Mouse (Mus musculus) hindbrain, embryonic 10.5 days (tissue): ENCODE data around the gene Mt1. TPM values are rescaled to one million over a fixed set of nuclear protein-coding genes. Genes with fewer than 3 reads are reported as not detected.

Experiments
- DNase-seq: peaks from one replicate; pipeline ENCODE4 v3.0.0-alpha.2; 2017; ENCODE audit warnings: low spot score
- H3K27ac ChIP-seq: fragments of 300-500 bp; sonication (generic); 2 replicates; pipeline ENCODE4 v1.5.1; 2016; ENCODE audit warnings: mild to moderate bottlenecking, moderate library complexity
- H3K27me3 ChIP-seq: fragments of 300-500 bp; sonication (generic); 2 replicates; pipeline ENCODE4 v1.6.1; 2016; ENCODE audit warnings: mild to moderate bottlenecking; ENCODE audit not compliant: poor library complexity, insufficient read depth, severe bottlenecking
- H3K36me3 ChIP-seq: fragments of 300-500 bp; sonication (generic); 2 replicates; pipeline ENCODE4 v1.6.1; 2016; ENCODE audit warnings: mild to moderate bottlenecking, moderate library complexity
- H3K4me1 ChIP-seq: fragments of 300-500 bp; sonication (generic); replicated peaks from 2 replicates; pipeline ENCODE4 v1.6.1; 2016; ENCODE audit warnings: mild to moderate bottlenecking
- H3K4me3 ChIP-seq: fragments of 300-500 bp; sonication (generic); 2 replicates; pipeline ENCODE4 v1.5.1; 2016; ENCODE audit warnings: mild to moderate bottlenecking, moderate library complexity
- H3K9me3 ChIP-seq: fragments of 300-500 bp; sonication (generic); 2 replicates; pipeline ENCODE4 v1.6.1; 2016; ENCODE audit warnings: mild to moderate bottlenecking, moderate library complexity
- WGBS: fragments of 180-500 bp; shearing (Covaris S2); methylation state at CpG from one replicate; pipeline ENCODE4 v1.1.7; 2016; 5-methylcytosine and 5-hydroxymethylcytosine counted together
- polyA plus RNA-seq: library from polyadenylated mRNA; unstranded; fragments of >200 nt; fragmentation: Nextera tagmentation; extraction: Ambion mirVana; gene quantifications from 2 replicates; pipeline ENCODE4 v1.2.1, GENCODE M21; 2016

The Mt1 gene
- polyA plus RNA-seq, 1 experiment from 2014 or later = 159 TPM

DNA sequence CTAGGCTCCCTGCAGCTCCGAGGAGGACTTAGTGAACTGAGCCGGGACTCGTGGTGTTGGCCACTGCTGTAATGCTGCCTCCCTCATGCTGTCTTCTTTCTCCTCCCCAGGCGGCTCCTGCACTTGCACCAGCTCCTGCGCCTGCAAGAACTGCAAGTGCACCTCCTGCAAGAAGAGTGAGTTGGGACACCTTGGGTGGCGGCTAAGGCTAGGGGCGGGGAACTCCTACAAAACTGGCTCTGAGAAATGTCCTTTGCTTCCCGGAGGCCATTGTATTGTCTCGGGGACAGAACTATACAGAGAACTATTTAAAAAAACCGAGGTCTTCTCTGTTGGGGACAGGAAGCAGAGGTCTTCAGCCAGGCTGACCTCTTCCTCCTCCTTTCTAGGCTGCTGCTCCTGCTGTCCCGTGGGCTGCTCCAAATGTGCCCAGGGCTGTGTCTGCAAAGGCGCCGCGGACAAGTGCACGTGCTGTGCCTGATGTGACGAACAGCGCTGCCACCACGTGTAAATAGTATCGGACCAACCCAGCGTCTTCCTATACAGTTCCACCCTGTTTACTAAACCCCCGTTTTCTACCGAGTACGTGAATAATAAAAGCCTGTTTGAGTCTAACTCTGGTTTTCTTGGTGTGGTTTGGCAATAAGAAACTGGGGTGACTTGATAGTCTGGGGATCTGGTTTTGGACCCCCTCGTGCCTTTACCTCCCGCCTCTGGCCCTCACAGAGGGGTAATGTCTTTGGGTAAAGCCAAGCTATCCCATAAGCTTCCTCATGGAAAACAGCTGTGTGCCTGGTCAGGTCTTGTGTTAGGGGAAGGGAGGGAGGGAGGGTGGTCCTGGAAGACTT, 1.1 kb downstream of the Mt1 start:
- Histone ChIP-seq H3K9me3 (no peaks in the 10 kb centered on the region), H3K36me3 (no peaks in the 10 kb centered on the region), H3K27ac (peak overlapping the region; percentile 69), H3K27me3 (peaks cover 100% of the 10 kb centered on the region), H3K4me3 (peak overlapping the region; percentile 58), H3K4me1 (peaks cover 36% of the 10 kb centered on the region)
- peak; percentile 56 for DNase-seq
- WGBS = 5% methylated on average over 25 of the region's 25 CpGs

- H3K27me3 ChIP-seq = peaks cover 100% of the 10 kb centered on the region
- H3K4me1 ChIP-seq = peaks cover 36% of the 10 kb centered on the region
- H3K4me3 ChIP-seq = peak overlapping the region; percentile 58; the same call in 1 of the 2 replicates
- no peaks in the 10 kb centered on the region for H3K9me3 ChIP-seq
- H3K36me3 ChIP-seq = no peaks in the 10 kb centered on the region
- H3K27ac ChIP-seq = no peak overlapping the region
- DNase-seq = no peak
- 73% methylated on average over 1 of the region's 1 CpGs for WGBS
These were observed 1.7 kb downstream of the Mt1 start for GRCm38 (mm10) chr8:94180561-94180908.

DNA sequence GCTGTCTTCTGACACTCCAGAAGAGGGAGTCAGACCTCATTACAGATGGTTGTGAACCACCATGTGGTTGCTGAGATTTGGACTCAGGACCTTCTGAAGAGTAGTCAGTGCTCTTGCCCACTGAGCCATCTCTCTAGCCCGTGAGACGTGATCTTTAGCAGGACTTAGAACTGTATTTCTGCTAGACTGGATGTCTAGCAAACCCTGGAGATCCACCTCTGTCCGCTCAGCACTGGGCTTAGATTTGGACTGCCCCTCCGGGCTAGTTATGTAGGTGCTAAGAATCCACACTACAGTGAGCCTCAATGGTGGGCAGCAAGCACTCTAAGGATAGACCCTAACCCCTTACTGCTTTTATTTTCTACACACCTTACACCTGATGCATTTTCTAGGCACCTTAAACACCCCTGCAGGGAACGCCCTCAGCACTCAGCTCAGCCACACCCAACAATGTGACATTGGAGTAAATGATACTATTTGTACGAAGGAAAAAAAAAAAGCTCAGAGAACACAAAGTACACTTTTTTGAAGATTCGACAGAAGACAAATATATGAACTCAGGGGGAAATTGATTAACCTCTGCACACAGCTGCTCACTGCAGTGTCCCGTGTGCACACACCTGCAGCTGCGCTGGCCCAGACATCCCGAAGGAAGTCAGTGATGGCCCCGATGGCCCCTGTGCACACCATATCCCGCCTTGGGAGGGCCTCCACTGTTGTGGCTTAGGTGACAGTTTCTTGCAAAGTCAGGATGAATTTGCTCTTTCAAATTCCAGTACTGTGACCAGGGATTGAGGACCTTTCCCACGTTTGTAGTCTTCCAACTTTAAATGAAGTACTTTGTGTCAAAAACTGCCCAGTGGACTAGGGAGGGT, 3.4 kb downstream of the Mt1 start:
- H3K27me3 ChIP-seq = peaks cover 100% of the 10 kb centered on the region
- no peaks in the 10 kb centered on the region for H3K9me3 ChIP-seq
- no peak for DNase-seq
- H3K4me1 ChIP-seq = peaks cover 49% of the 10 kb centered on the region
- H3K36me3 ChIP-seq = no peaks in the 10 kb centered on the region
- 67% methylated on average over 13 of the region's 13 CpGs for WGBS
- H3K4me3 ChIP-seq = peak overlapping the region; percentile 32
- H3K27ac ChIP-seq = no peak overlapping the region

DNA sequence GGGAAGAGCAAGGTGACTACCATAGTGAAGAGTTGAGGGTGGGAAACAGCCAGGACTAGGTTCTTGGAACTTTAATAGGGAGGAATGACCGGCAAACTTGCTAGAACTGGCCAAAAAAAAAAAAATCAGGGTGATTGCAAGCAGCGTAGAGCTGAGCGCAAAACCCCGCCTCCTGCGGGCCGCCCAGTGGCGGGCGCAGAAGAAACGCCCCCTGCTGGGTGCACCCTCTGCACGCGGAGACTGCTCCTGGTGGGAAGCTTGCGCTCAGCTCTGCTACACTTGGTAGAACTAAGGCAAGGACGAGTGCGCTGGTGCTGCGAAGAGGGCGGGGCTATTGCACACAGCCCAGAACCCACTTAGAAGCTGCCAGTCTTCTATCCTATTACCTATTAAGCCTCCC, 4.2 kb downstream of the Mt1 start:
- Histone ChIP-seq H3K4me3 (peak overlapping the region; percentile 32), H3K27me3 (peaks cover 100% of the 10 kb centered on the region), H3K4me1 (peaks cover 56% of the 10 kb centered on the region), H3K27ac (no peak overlapping the region), H3K9me3 (no peaks in the 10 kb centered on the region), H3K36me3 (no peaks in the 10 kb centered on the region)
- peak; percentile 68 for DNase-seq
- WGBS = under 1% methylated on average over 16 of the region's 16 CpGs

DNA sequence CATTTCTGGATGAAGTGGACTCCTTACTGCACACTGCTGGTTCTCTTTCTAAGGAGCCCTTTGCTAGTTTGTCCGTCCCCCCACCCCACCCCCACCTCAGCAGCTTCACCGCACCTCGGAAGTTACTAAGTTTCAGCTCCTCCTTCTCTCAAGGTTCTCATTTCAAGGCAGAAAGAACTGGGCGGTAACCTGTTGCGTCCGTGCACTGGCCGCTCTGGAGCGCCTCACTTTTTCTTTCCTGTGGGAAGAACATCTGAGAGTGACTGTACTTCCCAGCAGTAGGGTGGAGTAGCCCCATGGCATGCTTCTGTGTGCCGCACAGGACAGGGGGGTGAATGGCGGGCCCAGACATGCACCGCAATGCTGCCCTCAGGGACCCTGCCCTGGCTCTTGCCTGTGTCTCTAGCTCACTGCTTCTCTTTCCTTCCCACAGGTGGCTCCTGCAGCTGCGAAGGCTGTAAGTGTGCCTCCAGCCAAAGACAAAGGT, 5.5 kb downstream of the Mt1 start:
- no peak for DNase-seq

GRCm38 (mm10) chr8:94185791-94186190, 6.9 kb downstream of the Mt1 start:
- H3K36me3 ChIP-seq = no peaks in the 10 kb centered on the region
- 72% methylated on average over 6 of the region's 6 CpGs for WGBS
- DNase-seq = no peak
- H3K9me3 ChIP-seq = no peaks in the 10 kb centered on the region
- H3K4me3 ChIP-seq = no peak overlapping the region
- H3K27me3 ChIP-seq = peaks cover 85% of the 10 kb centered on the region
- peaks cover 48% of the 10 kb centered on the region for H3K4me1 ChIP-seq
- no peak overlapping the region for H3K27ac ChIP-seq

More for the DNA sequence above, 5.5 kb downstream of the Mt1 start:
- Histone ChIP-seq H3K4me3 (no peak overlapping the region), H3K27ac (peak overlapping the region; percentile 35; the same call in 1 of the 2 replicates), H3K4me1 (peaks cover 50% of the 10 kb centered on the region), H3K9me3 (no peaks in the 10 kb centered on the region), H3K36me3 (no peaks in the 10 kb centered on the region), H3K27me3 (peaks cover 91% of the 10 kb centered on the region)
- 19% methylated on average over 12 of the region's 12 CpGs for WGBS

GRCm38 (mm10) chr8:94186542-94186941, 7.7 kb downstream of the Mt1 start:
- peak; percentile 69 for DNase-seq
- Histone ChIP-seq H3K27me3 (peaks cover 78% of the 10 kb centered on the region), H3K9me3 (no peaks in the 10 kb centered on the region), H3K36me3 (no peaks in the 10 kb centered on the region), H3K4me1 (peaks cover 55% of the 10 kb centered on the region), H3K4me3 (peak overlapping the region; percentile 26), H3K27ac (peak overlapping the region; percentile 59)
- 3% methylated on average over 17 of the region's 17 CpGs for WGBS

- peak overlapping the region; percentile 59 for H3K27ac ChIP-seq
- H3K4me3 ChIP-seq = peak overlapping the region; percentile 22; the same call in 1 of the 2 replicates
- no peaks in the 10 kb centered on the region for H3K9me3 ChIP-seq
- peak; percentile 37 for DNase-seq
- 30% methylated on average over 21 of the region's 21 CpGs for WGBS
- peaks cover 55% of the 10 kb centered on the region for H3K4me1 ChIP-seq
- H3K27me3 ChIP-seq = peaks cover 69% of the 10 kb centered on the region
- no peaks in the 10 kb centered on the region for H3K36me3 ChIP-seq
These were observed 8.6 kb downstream of the Mt1 start for GRCm38 (mm10) chr8:94187290-94188002.

DNA sequence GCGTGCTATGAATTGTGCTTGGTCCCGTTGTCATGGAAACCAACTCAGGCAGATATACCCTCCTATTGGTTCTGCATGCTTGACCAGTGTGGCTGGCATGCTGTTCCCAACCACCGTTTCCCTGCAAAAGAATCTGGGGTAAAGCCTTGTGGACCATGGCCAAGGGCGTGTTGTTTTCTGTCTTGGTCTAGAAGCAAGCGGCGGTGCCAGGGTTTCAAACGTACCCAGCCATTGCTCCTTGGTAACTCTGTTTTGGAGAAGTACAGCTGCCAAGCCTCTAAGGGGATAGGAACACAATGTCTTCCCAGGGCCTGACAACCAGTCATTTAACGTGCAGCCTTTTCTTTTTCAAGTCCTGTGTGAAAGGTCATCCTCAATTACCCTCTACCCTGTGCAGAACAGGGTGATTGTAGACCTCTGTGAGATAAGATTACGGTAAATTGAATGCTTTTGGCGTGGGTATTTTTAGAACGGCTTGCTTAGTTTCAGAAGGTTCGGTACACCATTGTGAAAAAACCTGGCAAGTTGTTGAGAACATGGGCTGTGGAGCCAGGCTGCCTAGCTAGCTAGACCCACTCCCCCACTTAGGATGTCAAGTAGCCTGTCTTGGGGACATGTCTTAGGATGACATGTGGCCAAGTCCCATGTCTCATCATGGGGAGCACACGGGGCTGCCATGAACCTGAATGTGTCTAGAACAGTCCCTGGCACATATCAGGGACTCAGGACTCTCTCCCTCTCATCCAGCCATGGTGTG, 10.6 kb downstream of the Mt1 start:
- Histone ChIP-seq H3K36me3 (no peaks in the 10 kb centered on the region), H3K9me3 (no peaks in the 10 kb centered on the region), H3K27me3 (peaks cover 49% of the 10 kb centered on the region), H3K4me3 (no peak overlapping the region), H3K4me1 (peaks cover 37% of the 10 kb centered on the region), H3K27ac (no peak overlapping the region)
- DNase-seq = no peak
- WGBS = 63% methylated on average over 13 of the region's 13 CpGs

- Histone ChIP-seq H3K4me3 (peak overlapping the region; percentile 45), H3K4me1 (peaks cover 34% of the 10 kb centered on the region), H3K27ac (peak overlapping the region; percentile 45; the same call in 1 of the 2 replicates), H3K9me3 (no peaks in the 10 kb centered on the region), H3K27me3 (peaks cover 31% of the 10 kb centered on the region), H3K36me3 (no peaks in the 10 kb centered on the region)
- DNase-seq = peak; percentile 53
- WGBS = 21% methylated on average over 21 of the region's 21 CpGs
These were observed 12.3 kb downstream of the Mt1 start for GRCm38 (mm10) chr8:94191101-94191691.

GRCm38 (mm10) chr8:94192926-94193325, 14.0 kb downstream of the Mt1 start:
- Histone ChIP-seq H3K4me3 (no peak overlapping the region), H3K36me3 (no peaks in the 10 kb centered on the region), H3K9me3 (no peaks in the 10 kb centered on the region), H3K27ac (no peak overlapping the region), H3K27me3 (peaks cover 14% of the 10 kb centered on the region), H3K4me1 (peaks cover 17% of the 10 kb centered on the region)
- no peak for DNase-seq
- 75% methylated on average over 1 of the region's 1 CpGs for WGBS
